Mouse (Mus musculus) small intestine, adult 2 months (tissue): ENCODE results near the gene Trhde. TPM values are rescaled to one million over a fixed set of nuclear protein-coding genes. Genes with fewer than 3 reads are reported as not detected.

ENCODE experiments used
- H3K27ac ChIP-seq: fragments of 200-500 bp; 2 replicates; pipeline ENCODE4 v1.5.1; 2012; ENCODE audit warnings: low read depth, low read length, control low read depth, inconsistent platforms; ENCODE audit not compliant: insufficient read depth
- H3K27me3 ChIP-seq: fragments of 200-500 bp; 2 replicates; pipeline ENCODE4 v1.6.1; 2012; ENCODE audit warnings: mild to moderate bottlenecking, moderate library complexity, low read length, inconsistent platforms; ENCODE audit not compliant: control insufficient read depth, insufficient read depth
- H3K36me3 ChIP-seq: fragments of 200-500 bp; 2 replicates; pipeline ENCODE4 v1.6.1; 2012; ENCODE audit warnings: mild to moderate bottlenecking, low read length, control low read depth, inconsistent platforms; ENCODE audit not compliant: control insufficient read depth, insufficient read depth
- H3K4me1 ChIP-seq: fragments of 200-500 bp; 2 replicates; pipeline ENCODE4 v1.6.1; 2012; ENCODE audit warnings: low read length, inconsistent platforms, mixed read lengths; ENCODE audit not compliant: control insufficient read depth, insufficient read depth, insufficient read length
- H3K4me3 ChIP-seq: fragments of 200-500 bp; 2 replicates; pipeline ENCODE4 v1.5.1; 2012; ENCODE audit warnings: low read depth, mild to moderate bottlenecking, control low read depth, inconsistent platforms, low read length, moderate library complexity
- CTCF ChIP-seq: fragments of 200-500 bp; IDR thresholded peaks from 2 replicates; pipeline ENCODE4 v1.5.1; 2012; ENCODE audit warnings: low read depth, mild to moderate bottlenecking, control low read depth, inconsistent platforms, low read length, moderate library complexity, mixed read lengths; ENCODE audit not compliant: insufficient replicate concordance, insufficient read length; ENCODE audit errors: extremely low read depth
- POLR2A ChIP-seq: fragments of 200-500 bp; IDR thresholded peaks from 2 replicates; pipeline ENCODE4 v1.6.1; 2012; ENCODE audit warnings: low read depth, mild to moderate bottlenecking, control low read depth, inconsistent platforms, low read length, moderate library complexity
- WGBS: fragments of 180-500 bp; shearing (Covaris S2); methylation state at CpG from one replicate; pipeline ENCODE4 v1.1.7; 2018; 5-methylcytosine and 5-hydroxymethylcytosine counted together
- polyA plus RNA-seq: library from polyadenylated mRNA; depleted of rRNA; stranded (reverse); fragments of >200 nt; gene quantifications from 2 replicates; pipeline ENCODE4 v1.2.3, GENCODE M21; 2012

Trhde gene
- polyA plus RNA-seq, 1 experiment = 0.19 TPM

- TF ChIP-seq CTCF = no peak
- no peak for TF ChIP-seq POLR2A
- Histone ChIP-seq H3K36me3 (no peaks in the 10 kb centered on the region), H3K4me3 (no peak overlapping the region), H3K27me3 (no peaks in the 10 kb centered on the region), H3K27ac (no peak overlapping the region), H3K4me1 (no peaks in the 10 kb centered on the region)
- 76% methylated on average over 3 of the region's 3 CpGs for WGBS
Measured at GRCm38 (mm10) chr10:114736377-114736776, 65.7 kb downstream of the Trhde start.

- no peak overlapping the region for H3K27ac ChIP-seq
Measured at GRCm38 (mm10) chr10:114735678-114736077, 66.4 kb downstream of the Trhde start.

GRCm38 (mm10) chr10:114735111-114735510, 67.0 kb downstream of the Trhde start:
- 75% methylated on average over 2 of the region's 2 CpGs for WGBS
- no peak for TF ChIP-seq CTCF
- no peak for TF ChIP-seq POLR2A
- Histone ChIP-seq H3K27me3 (no peaks in the 10 kb centered on the region), H3K4me3 (no peak overlapping the region), H3K36me3 (no peaks in the 10 kb centered on the region), H3K27ac (no peak overlapping the region), H3K4me1 (no peaks in the 10 kb centered on the region)

More at GRCm38 (mm10) chr10:114735678-114736077, 66.4 kb downstream of the Trhde start:
- Histone ChIP-seq H3K4me1 (no peaks in the 10 kb centered on the region), H3K27me3 (no peaks in the 10 kb centered on the region), H3K36me3 (no peaks in the 10 kb centered on the region), H3K4me3 (no peak overlapping the region)
- 57% methylated on average over 5 of the region's 5 CpGs for WGBS
- TF ChIP-seq CTCF (no peak), POLR2A (no peak)

- Histone ChIP-seq H3K27ac (no peak overlapping the region), H3K4me1 (no peaks in the 10 kb centered on the region), H3K27me3 (no peaks in the 10 kb centered on the region), H3K36me3 (no peaks in the 10 kb centered on the region), H3K4me3 (no peak overlapping the region)
- WGBS = 74% methylated on average over 2 of the region's 2 CpGs
- TF ChIP-seq POLR2A (no peak), CTCF (no peak)
Measured at GRCm38 (mm10) chr10:114725591-114725990, 76.5 kb downstream of the Trhde start.

- TF ChIP-seq CTCF = no peak
- no peak for TF ChIP-seq POLR2A
- Histone ChIP-seq H3K27ac (no peak overlapping the region), H3K36me3 (no peaks in the 10 kb centered on the region), H3K27me3 (no peaks in the 10 kb centered on the region), H3K4me3 (no peak overlapping the region), H3K4me1 (no peaks in the 10 kb centered on the region)
Measured at GRCm38 (mm10) chr10:114701791-114702190, 100.3 kb downstream of the Trhde start.

GRCm38 (mm10) chr10:114671791-114672415, 130.2 kb downstream of the Trhde start:
- Histone ChIP-seq H3K4me1 (no peaks in the 10 kb centered on the region), H3K36me3 (no peaks in the 10 kb centered on the region), H3K4me3 (no peak overlapping the region), H3K27me3 (no peaks in the 10 kb centered on the region), H3K27ac (no peak overlapping the region)
- WGBS = 81% methylated on average over 6 of the region's 6 CpGs
- TF ChIP-seq POLR2A = no peak
- TF ChIP-seq CTCF = no peak

- no peak overlapping the region for H3K27ac ChIP-seq
- H3K27me3 ChIP-seq = no peaks in the 10 kb centered on the region
- H3K36me3 ChIP-seq = no peaks in the 10 kb centered on the region
- no peaks in the 10 kb centered on the region for H3K4me1 ChIP-seq
- no peak overlapping the region for H3K4me3 ChIP-seq
- no peak for TF ChIP-seq POLR2A
- no peak for TF ChIP-seq CTCF
- 80% methylated on average over 3 of the region's 3 CpGs for WGBS
Measured at GRCm38 (mm10) chr10:114593046-114593445, 209.1 kb downstream of the Trhde start.

GRCm38 (mm10) chr10:114578926-114579325, 223.2 kb downstream of the Trhde start:
- Histone ChIP-seq H3K4me1 (no peaks in the 10 kb centered on the region), H3K4me3 (no peak overlapping the region), H3K27ac (no peak overlapping the region), H3K27me3 (no peaks in the 10 kb centered on the region), H3K36me3 (no peaks in the 10 kb centered on the region)
- TF ChIP-seq CTCF = no peak
- no peak for TF ChIP-seq POLR2A
- 61% methylated on average over 2 of the region's 2 CpGs for WGBS
